Mouse (Mus musculus): ENCODE results near the gene Fam149a. TPM values are rescaled to one million over a fixed set of nuclear protein-coding genes. Genes with fewer than 3 reads are reported as not detected.
A peak's percentile ranks its signal among the peaks of the same experiment; 100 is the strongest.

Gene Fam149a
- 9.0 and 9.3 TPM in 2 replicates for polyA plus RNA-seq (2016; fragmentation: Nextera tagmentation; extraction: Ambion mirVana)

- no peak within 1 kb of the TSS for H3K27ac ChIP-seq
- H3K27me3 ChIP-seq (replicated peaks), result peaks cover 6% of the 10 kb centered on the region
- no peaks in the 10 kb centered on the region for H3K9me3 ChIP-seq
- H3K4me3 ChIP-seq, result peak within 1 kb of the TSS; percentile 36
- no peaks in the 10 kb centered on the region for H3K36me3 ChIP-seq
- peak; percentile 68 for ATAC-seq (ENCODE audit: low FRiP score, low read depth)
- 3% methylated on average over 6 of the region's 6 CpGs for WGBS
- H3K9ac ChIP-seq, result peak within 1 kb of the TSS; percentile 38
- H3K4me1 ChIP-seq, result peaks cover 13% of the 10 kb centered on the region
- H3K4me2 ChIP-seq (replicated peaks), result peak within 1 kb of the TSS; percentile 84
These were observed at the start of gene Fam149a for GRCm38 (mm10) chr8:45381963-45382347. Gene Fam149a (minus strand): TSS chr8:45382291.

DNA sequence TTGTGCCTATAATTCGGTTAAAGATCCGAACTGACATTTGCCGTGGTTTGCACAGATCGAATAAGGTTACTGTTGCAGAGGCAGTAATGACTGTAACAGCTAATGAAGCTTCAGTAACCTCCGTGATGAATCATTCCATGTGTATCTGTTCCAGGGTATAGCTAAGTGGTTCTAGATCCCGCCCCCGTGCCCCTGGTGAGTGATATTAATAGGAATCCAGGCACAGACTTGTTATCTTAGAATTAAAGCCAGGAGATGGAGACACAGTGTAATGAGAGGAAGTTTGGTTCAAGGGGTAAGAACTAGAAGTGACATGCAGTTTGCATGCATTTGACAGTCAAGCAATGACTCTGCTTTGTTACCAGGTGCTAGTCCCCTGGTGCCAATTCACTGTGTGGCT is 38.1 kb upstream of the Fam149a start:
- Histone ChIP-seq H3K4me2 (replicated peaks) (no peak overlapping the region), H3K4me3 (no peak overlapping the region), H3K4me1 (no peaks in the 10 kb centered on the region), H3K9ac (no peak overlapping the region), H3K9me3 (no peaks in the 10 kb centered on the region), H3K27ac (no peak overlapping the region), H3K27me3 (replicated peaks) (no peaks in the 10 kb centered on the region), H3K36me3 (no peaks in the 10 kb centered on the region)
- no peak for ATAC-seq (ENCODE audit: low FRiP score, low read depth)
- 93% methylated on average over 7 of the region's 7 CpGs for WGBS

- Histone ChIP-seq H3K9ac (no peak overlapping the region), H3K4me2 (replicated peaks) (no peak overlapping the region), H3K36me3 (no peaks in the 10 kb centered on the region), H3K4me3 (no peak overlapping the region), H3K27me3 (replicated peaks) (no peaks in the 10 kb centered on the region), H3K4me1 (no peaks in the 10 kb centered on the region), H3K9me3 (no peaks in the 10 kb centered on the region), H3K27ac (no peak overlapping the region)
- 83% methylated on average over 7 of the region's 7 CpGs for WGBS
- ATAC-seq (ENCODE audit: low FRiP score, low read depth), result no peak
These were observed 32.9 kb upstream of the Fam149a start for GRCm38 (mm10) chr8:45414965-45415364.

- Histone ChIP-seq H3K9ac (0 out of 2 replicates have a peak within 1 kb of the TSS, but pooled peaks have one; percentile 2), H3K36me3 (no peaks in the 10 kb centered on the region), H3K9me3 (no peaks in the 10 kb centered on the region), H3K27ac (no peak within 1 kb of the TSS), H3K4me3 (peak within 1 kb of the TSS; percentile 18), H3K4me1 (no peaks in the 10 kb centered on the region), H3K27me3 (replicated peaks) (no peaks in the 10 kb centered on the region), H3K4me2 (replicated peaks) (peak within 1 kb of the TSS; percentile 53)
- 81% methylated on average over 2 of the region's 2 CpGs for WGBS
- no peak for ATAC-seq (ENCODE audit: low FRiP score, low read depth)
These were observed 28.8 kb upstream of the Fam149a start, which contains the start of gene Tlr3 for GRCm38 (mm10) chr8:45410882-45411281. Gene Tlr3 (minus strand): TSS chr8:45411080.

DNA sequence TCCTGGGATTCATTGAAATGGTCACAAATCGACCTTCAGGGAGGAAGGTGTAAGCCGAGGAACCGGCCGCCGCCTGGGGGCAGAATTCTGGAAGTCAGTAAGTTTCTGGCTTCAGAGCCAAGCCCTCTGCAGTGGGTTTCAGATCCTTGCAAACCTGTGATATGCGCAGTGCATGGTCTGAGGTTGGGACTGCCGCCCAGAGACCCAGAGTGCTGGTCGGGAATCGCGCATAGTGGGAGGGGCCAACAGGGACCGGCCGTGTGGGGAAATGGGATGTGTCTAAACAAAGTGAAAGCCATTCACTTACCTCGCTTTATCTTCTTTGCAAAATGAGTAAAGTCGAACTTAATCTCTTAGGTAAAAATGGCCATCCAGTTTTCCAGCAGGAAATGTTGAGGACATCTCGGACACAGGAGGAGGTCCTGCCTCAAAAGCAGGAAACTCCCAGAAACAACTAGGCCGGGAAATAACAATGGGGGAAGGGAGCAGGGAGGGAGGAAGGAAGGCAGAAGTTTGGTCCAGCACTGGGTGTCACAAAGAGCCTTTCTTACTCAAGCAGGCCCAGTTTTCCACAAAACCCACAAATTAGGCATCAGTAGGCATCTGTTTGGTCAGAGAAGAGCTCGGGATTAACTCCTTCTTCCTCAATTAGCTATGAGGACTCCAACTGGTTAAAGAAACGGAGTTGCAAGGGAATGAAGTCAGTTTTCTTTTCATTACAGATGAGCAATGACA is 28.2 kb upstream of the Fam149a start:
- Histone ChIP-seq H3K27me3 (replicated peaks) (no peaks in the 10 kb centered on the region), H3K9me3 (no peaks in the 10 kb centered on the region), H3K9ac (0 out of 2 replicates have a peak overlapping the region, but pooled peaks have one; percentile 2), H3K4me2 (replicated peaks) (peak overlapping the region; percentile 53), H3K4me3 (peak overlapping the region; percentile 18), H3K36me3 (no peaks in the 10 kb centered on the region), H3K4me1 (no peaks in the 10 kb centered on the region), H3K27ac (no peak overlapping the region)
- peak; percentile 87 for ATAC-seq (ENCODE audit: low FRiP score, low read depth)
- 15% methylated on average over 18 of the region's 18 CpGs for WGBS

DNA sequence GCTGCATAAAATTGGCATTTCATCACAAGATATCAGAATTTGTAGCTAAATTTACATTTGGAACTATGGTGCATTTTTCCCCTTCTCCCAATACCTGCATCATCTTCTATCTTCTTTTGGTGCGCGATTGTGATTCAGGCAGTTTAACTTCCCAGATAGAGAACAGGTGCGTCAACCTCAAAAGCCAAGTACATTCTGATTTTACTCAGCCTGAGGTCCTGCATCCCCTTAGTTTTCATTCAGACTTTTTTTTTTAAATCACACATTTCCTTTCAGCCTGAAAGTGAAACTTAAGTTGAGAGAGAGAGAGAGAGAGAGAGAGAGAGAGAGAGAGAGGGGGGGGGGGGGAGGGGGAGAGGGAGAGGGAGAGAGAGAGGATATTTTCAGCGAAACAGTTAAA is 27.6 kb upstream of the Fam149a start:
- Histone ChIP-seq H3K27ac (no peak overlapping the region), H3K4me2 (replicated peaks) (peak overlapping the region; percentile 53), H3K4me3 (peak overlapping the region; percentile 18; the same call in 1 of the 2 replicates), H3K9ac (0 out of 2 replicates have a peak overlapping the region, but pooled peaks have one; percentile 2), H3K27me3 (replicated peaks) (no peaks in the 10 kb centered on the region), H3K36me3 (no peaks in the 10 kb centered on the region), H3K9me3 (no peaks in the 10 kb centered on the region), H3K4me1 (no peaks in the 10 kb centered on the region)
- ATAC-seq (ENCODE audit: low FRiP score, low read depth), result no peak
- 54% methylated on average over 4 of the region's 4 CpGs for WGBS

- Histone ChIP-seq H3K27me3 (replicated peaks) (peaks cover 6% of the 10 kb centered on the region), H3K27ac (no peak overlapping the region), H3K4me2 (replicated peaks) (no peak overlapping the region), H3K4me3 (no peak overlapping the region), H3K9ac (no peak overlapping the region), H3K9me3 (no peaks in the 10 kb centered on the region), H3K4me1 (peaks cover 13% of the 10 kb centered on the region), H3K36me3 (no peaks in the 10 kb centered on the region)
- 29% methylated on average over 1 of the region's 1 CpGs for WGBS
- ATAC-seq (ENCODE audit: low FRiP score, low read depth), result no peak
These were observed 1.2 kb upstream of the Fam149a start for GRCm38 (mm10) chr8:45383250-45383649.

GRCm38 (mm10) chr8:45381075-45381962 is 772 bp downstream of the Fam149a start:
- ATAC-seq (ENCODE audit: low FRiP score, low read depth), result peak; percentile 63
- no peaks in the 10 kb centered on the region for H3K36me3 ChIP-seq
- H3K9me3 ChIP-seq, result no peaks in the 10 kb centered on the region
- WGBS, result 2% methylated on average over 38 of the region's 38 CpGs
- H3K27me3 ChIP-seq (replicated peaks), result peaks cover 6% of the 10 kb centered on the region
- peaks cover 13% of the 10 kb centered on the region for H3K4me1 ChIP-seq
- H3K9ac ChIP-seq, result peak overlapping the region; percentile 38
- peak overlapping the region; percentile 84 for H3K4me2 ChIP-seq (replicated peaks)
- H3K27ac ChIP-seq, result no peak overlapping the region
- peak overlapping the region; percentile 36 for H3K4me3 ChIP-seq

DNA sequence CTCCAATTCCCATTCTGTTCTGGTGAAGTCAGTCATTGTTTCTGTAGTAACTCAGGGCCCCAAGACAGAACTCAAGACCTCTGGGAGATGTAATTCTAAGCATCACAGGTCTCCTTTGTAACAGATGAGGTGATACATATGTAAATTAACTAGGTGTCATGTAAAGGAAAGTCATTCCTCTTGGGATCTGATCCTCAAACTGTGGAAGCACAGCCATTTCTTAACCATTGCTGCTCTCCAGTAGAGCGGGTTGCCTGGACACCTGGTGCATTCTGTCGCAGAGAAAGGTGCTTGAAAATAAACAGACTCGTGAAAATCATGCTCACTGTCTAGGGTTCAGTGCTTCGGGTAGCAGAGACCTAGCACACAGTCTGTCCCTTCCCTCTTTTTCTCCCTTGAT is 1.5 kb downstream of the Fam149a start:
- peaks cover 6% of the 10 kb centered on the region for H3K27me3 ChIP-seq (replicated peaks)
- no peak overlapping the region for H3K4me3 ChIP-seq
- WGBS, result 15% methylated on average over 4 of the region's 4 CpGs
- ATAC-seq (ENCODE audit: low FRiP score, low read depth), result no peak
- H3K9ac ChIP-seq, result no peak overlapping the region
- H3K4me1 ChIP-seq, result peaks cover 13% of the 10 kb centered on the region
- no peaks in the 10 kb centered on the region for H3K36me3 ChIP-seq
- H3K9me3 ChIP-seq, result no peaks in the 10 kb centered on the region
- H3K4me2 ChIP-seq (replicated peaks), result peak overlapping the region; percentile 84
- no peak overlapping the region for H3K27ac ChIP-seq

GRCm38 (mm10) chr8:45374071-45374470 is 8.0 kb downstream of the Fam149a start:
- Histone ChIP-seq H3K4me3 (no peak overlapping the region), H3K4me2 (replicated peaks) (no peak overlapping the region), H3K27ac (no peak overlapping the region), H3K9ac (no peak overlapping the region), H3K4me1 (no peaks in the 10 kb centered on the region), H3K36me3 (no peaks in the 10 kb centered on the region), H3K9me3 (no peaks in the 10 kb centered on the region), H3K27me3 (replicated peaks) (no peaks in the 10 kb centered on the region)
- 87% methylated on average over 3 of the region's 3 CpGs for WGBS
- ATAC-seq (ENCODE audit: low FRiP score, low read depth), result no peak

- H3K9ac ChIP-seq, result no peak overlapping the region
- WGBS, result 89% methylated on average over 1 of the region's 1 CpGs
- no peak for ATAC-seq (ENCODE audit: low FRiP score, low read depth)
- H3K4me2 ChIP-seq (replicated peaks), result no peak overlapping the region
- no peak overlapping the region for H3K27ac ChIP-seq
- H3K36me3 ChIP-seq, result no peaks in the 10 kb centered on the region
- H3K4me3 ChIP-seq, result no peak overlapping the region
- no peaks in the 10 kb centered on the region for H3K27me3 ChIP-seq (replicated peaks)
- H3K4me1 ChIP-seq, result no peaks in the 10 kb centered on the region
- no peaks in the 10 kb centered on the region for H3K9me3 ChIP-seq
These were observed 14.9 kb downstream of the Fam149a start for GRCm38 (mm10) chr8:45367154-45367553.

GRCm38 (mm10) chr8:45363220-45363619 is 18.9 kb downstream of the Fam149a start:
- no peaks in the 10 kb centered on the region for H3K36me3 ChIP-seq
- H3K27me3 ChIP-seq (replicated peaks), result no peaks in the 10 kb centered on the region
- no peak overlapping the region for H3K9ac ChIP-seq
- H3K9me3 ChIP-seq, result no peaks in the 10 kb centered on the region
- H3K4me1 ChIP-seq, result no peaks in the 10 kb centered on the region
- no peak overlapping the region for H3K4me2 ChIP-seq (replicated peaks)
- 90% methylated on average over 1 of the region's 1 CpGs for WGBS
- no peak for ATAC-seq (ENCODE audit: low FRiP score, low read depth)
- no peak overlapping the region for H3K27ac ChIP-seq
- no peak overlapping the region for H3K4me3 ChIP-seq
